Mouse (Mus musculus) hindbrain, embryonic 10.5 days (tissue): ENCODE data around the gene Xrcc6. TPM values are rescaled to one million over a fixed set of nuclear protein-coding genes. Genes with fewer than 3 reads are reported as not detected.
A peak's percentile ranks its signal among the peaks of the same experiment; 100 is the strongest.
"Not testable (repeated sequence)": the region's sequence is repeated elsewhere in the genome, so short reads cannot be mapped to it uniquely, and the experiment has no call there.

Experiments
- DNase-seq: peaks from one replicate; pipeline ENCODE4 v3.0.0-alpha.2; 2017; ENCODE audit warnings: low spot score
- H3K27ac ChIP-seq: fragments of 300-500 bp; sonication (generic); 2 replicates; pipeline ENCODE4 v1.5.1; 2016; ENCODE audit warnings: mild to moderate bottlenecking, moderate library complexity
- H3K27me3 ChIP-seq: fragments of 300-500 bp; sonication (generic); 2 replicates; pipeline ENCODE4 v1.6.1; 2016; ENCODE audit warnings: mild to moderate bottlenecking; ENCODE audit not compliant: poor library complexity, insufficient read depth, severe bottlenecking
- H3K36me3 ChIP-seq: fragments of 300-500 bp; sonication (generic); 2 replicates; pipeline ENCODE4 v1.6.1; 2016; ENCODE audit warnings: mild to moderate bottlenecking, moderate library complexity
- H3K4me1 ChIP-seq: fragments of 300-500 bp; sonication (generic); replicated peaks from 2 replicates; pipeline ENCODE4 v1.6.1; 2016; ENCODE audit warnings: mild to moderate bottlenecking
- H3K4me3 ChIP-seq: fragments of 300-500 bp; sonication (generic); 2 replicates; pipeline ENCODE4 v1.5.1; 2016; ENCODE audit warnings: mild to moderate bottlenecking, moderate library complexity
- H3K9me3 ChIP-seq: fragments of 300-500 bp; sonication (generic); 2 replicates; pipeline ENCODE4 v1.6.1; 2016; ENCODE audit warnings: mild to moderate bottlenecking, moderate library complexity
- WGBS: fragments of 180-500 bp; shearing (Covaris S2); methylation state at CpG from one replicate; pipeline ENCODE4 v1.1.7; 2016; 5-methylcytosine and 5-hydroxymethylcytosine counted together
- polyA plus RNA-seq: library from polyadenylated mRNA; unstranded; fragments of >200 nt; fragmentation: Nextera tagmentation; extraction: Ambion mirVana; gene quantifications from 2 replicates; pipeline ENCODE4 v1.2.1, GENCODE M21; 2016

Gene Xrcc6
- polyA plus RNA-seq, 1 experiment from 2014 or later, result 62.1 TPM

- H3K4me3 ChIP-seq, result no peak overlapping the region
- peaks cover 14% of the 10 kb centered on the region; the same call in 1 of the 2 replicates for H3K4me1 ChIP-seq
- peaks cover 22% of the 10 kb centered on the region for H3K9me3 ChIP-seq
- no peak for DNase-seq
- 82% methylated on average over 7 of the region's 7 CpGs for WGBS
- H3K27ac ChIP-seq, result no peak overlapping the region
- H3K36me3 ChIP-seq, result no peaks in the 10 kb centered on the region
- H3K27me3 ChIP-seq, result no peaks in the 10 kb centered on the region
Measured at GRCm38 (mm10) chr15:81969173-81969572, 18.5 kb upstream of the Xrcc6 start.

- H3K27me3 ChIP-seq, DNase-seq, H3K27ac ChIP-seq, H3K36me3 ChIP-seq, H3K4me3 ChIP-seq: not testable (repeated sequence)
- WGBS, result 82% methylated on average over 6 of the region's 6 CpGs
- peaks cover 22% of the 10 kb centered on the region for H3K9me3 ChIP-seq
- H3K4me1 ChIP-seq, result peaks cover 14% of the 10 kb centered on the region; the same call in 1 of the 2 replicates
Measured at GRCm38 (mm10) chr15:81969635-81970034, 18.0 kb upstream of the Xrcc6 start.

- peaks cover 11% of the 10 kb centered on the region; the same call in 1 of the 2 replicates for H3K4me1 ChIP-seq
- not testable (repeated sequence) for H3K4me3 ChIP-seq, H3K27ac ChIP-seq, H3K27me3 ChIP-seq, H3K36me3 ChIP-seq, DNase-seq
- peaks cover 29% of the 10 kb centered on the region for H3K9me3 ChIP-seq
- WGBS, result 91% methylated on average over 4 of the region's 4 CpGs
Measured at GRCm38 (mm10) chr15:81970498-81970897, 17.1 kb upstream of the Xrcc6 start.

- H3K4me3 ChIP-seq, H3K4me1 ChIP-seq, H3K27ac ChIP-seq, H3K27me3 ChIP-seq, H3K36me3 ChIP-seq, DNase-seq: not testable (repeated sequence)
- 89% methylated on average over 8 of the region's 8 CpGs for WGBS
- peaks cover 22% of the 10 kb centered on the region for H3K9me3 ChIP-seq
Measured at GRCm38 (mm10) chr15:81975156-81975555, 12.5 kb upstream of the Xrcc6 start.

GRCm38 (mm10) chr15:81980321-81980720 is 7.3 kb upstream of the Xrcc6 start, which contains the start of gene 1700029P11Rik:
1700029P11Rik (plus strand) TSS chr15:81980540.
- Histone ChIP-seq H3K9me3 (peaks cover 2% of the 10 kb centered on the region), H3K27ac (no peak within 1 kb of the TSS), H3K4me3 (no peak within 1 kb of the TSS), H3K36me3 (no peaks in the 10 kb centered on the region), H3K4me1 (peaks cover 7% of the 10 kb centered on the region), H3K27me3 (no peaks in the 10 kb centered on the region)
- WGBS, result 95% methylated on average over 23 of the region's 23 CpGs
- DNase-seq, result no peak

GRCm38 (mm10) chr15:81982173-81982572 is 5.5 kb upstream of the Xrcc6 start:
- Histone ChIP-seq H3K36me3 (no peaks in the 10 kb centered on the region), H3K4me3 (no peak overlapping the region), H3K9me3 (no peaks in the 10 kb centered on the region; the same call in 1 of the 2 replicates), H3K4me1 (peaks cover 15% of the 10 kb centered on the region), H3K27me3 (no peaks in the 10 kb centered on the region), H3K27ac (no peak overlapping the region)
- 54% methylated on average over 1 of the region's 1 CpGs for WGBS
- DNase-seq, result no peak

- peaks cover 18% of the 10 kb centered on the region for H3K4me1 ChIP-seq
- WGBS, result 70% methylated on average over 2 of the region's 2 CpGs
- H3K4me3 ChIP-seq, result no peak overlapping the region
- H3K27ac ChIP-seq, result peak overlapping the region; percentile 64; the same call in 1 of the 2 replicates
- peak; percentile 29 for DNase-seq
- no peaks in the 10 kb centered on the region for H3K36me3 ChIP-seq
- no peaks in the 10 kb centered on the region for H3K27me3 ChIP-seq
- no peaks in the 10 kb centered on the region; the same call in 1 of the 2 replicates for H3K9me3 ChIP-seq
Measured at GRCm38 (mm10) chr15:81985267-81986161, 2.1 kb upstream of the Xrcc6 start.

GRCm38 (mm10) chr15:81989371-81990062 is 1.9 kb downstream of the Xrcc6 start:
- Histone ChIP-seq H3K27ac (0 out of 2 replicates have a peak overlapping the region, but pooled peaks have one; percentile 3), H3K36me3 (peaks cover 21% of the 10 kb centered on the region), H3K9me3 (no peaks in the 10 kb centered on the region), H3K27me3 (no peaks in the 10 kb centered on the region), H3K4me1 (peaks cover 21% of the 10 kb centered on the region), H3K4me3 (no peak overlapping the region)
- DNase-seq, result peak; percentile 87
- WGBS, result 44% methylated on average over 11 of the region's 11 CpGs

- Histone ChIP-seq H3K4me3 (no peak overlapping the region), H3K27me3 (no peaks in the 10 kb centered on the region), H3K9me3 (no peaks in the 10 kb centered on the region), H3K36me3 (peaks cover 31% of the 10 kb centered on the region), H3K4me1 (peaks cover 11% of the 10 kb centered on the region), H3K27ac (no peak overlapping the region)
- 53% methylated on average over 7 of the region's 7 CpGs for WGBS
- DNase-seq, result no peak
Measured at GRCm38 (mm10) chr15:81990549-81990948, 2.9 kb downstream of the Xrcc6 start.

- H3K9me3 ChIP-seq, result no peaks in the 10 kb centered on the region
- H3K27me3 ChIP-seq, result no peaks in the 10 kb centered on the region
- peaks cover 6% of the 10 kb centered on the region; the same call in 1 of the 2 replicates for H3K4me1 ChIP-seq
- H3K36me3 ChIP-seq, result peaks cover 66% of the 10 kb centered on the region
- DNase-seq, result no peak
- WGBS, result 87% methylated on average over 6 of the region's 6 CpGs
- H3K4me3 ChIP-seq, result no peak overlapping the region
- H3K27ac ChIP-seq, result no peak overlapping the region
Measured at GRCm38 (mm10) chr15:81993992-81994391, 6.4 kb downstream of the Xrcc6 start.

- Histone ChIP-seq H3K9me3 (no peaks in the 10 kb centered on the region), H3K27me3 (no peaks in the 10 kb centered on the region), H3K36me3 (peaks cover 50% of the 10 kb centered on the region), H3K27ac (no peak overlapping the region), H3K4me3 (no peak overlapping the region), H3K4me1 (no peaks in the 10 kb centered on the region)
- DNase-seq, result no peak
- WGBS, result 93% methylated on average over 8 of the region's 8 CpGs
Measured at GRCm38 (mm10) chr15:82004257-82004656, 16.6 kb downstream of the Xrcc6 start.

- no peak overlapping the region for H3K4me3 ChIP-seq
- no peak overlapping the region for H3K27ac ChIP-seq
- WGBS, result 93% methylated on average over 6 of the region's 6 CpGs
- H3K9me3 ChIP-seq, result no peaks in the 10 kb centered on the region
- H3K4me1 ChIP-seq, result peaks cover 22% of the 10 kb centered on the region
- H3K27me3 ChIP-seq, result no peaks in the 10 kb centered on the region
- H3K36me3 ChIP-seq, result peaks cover 8% of the 10 kb centered on the region
- no peak for DNase-seq
Measured at GRCm38 (mm10) chr15:82011947-82012346, 24.3 kb downstream of the Xrcc6 start.
